Mouse (Mus musculus) kidney, adult 9 months (tissue): ENCODE results near the gene Pfn3.
"Not testable (repeated sequence)": the region's sequence is repeated elsewhere in the genome, so short reads cannot be mapped to it uniquely, and the experiment has no call there.

Experiments used
- DNase-seq: peaks from one replicate; pipeline ENCODE4 v3.0.0; 2022

Gene Pfn3

GRCm38 (mm10) chr13:55414743-55415380, at the start of gene Pfn3:
TSS of gene Pfn3 (minus strand) at chr13:55415232.
- DNase-seq: peak; percentile 95

DNA sequence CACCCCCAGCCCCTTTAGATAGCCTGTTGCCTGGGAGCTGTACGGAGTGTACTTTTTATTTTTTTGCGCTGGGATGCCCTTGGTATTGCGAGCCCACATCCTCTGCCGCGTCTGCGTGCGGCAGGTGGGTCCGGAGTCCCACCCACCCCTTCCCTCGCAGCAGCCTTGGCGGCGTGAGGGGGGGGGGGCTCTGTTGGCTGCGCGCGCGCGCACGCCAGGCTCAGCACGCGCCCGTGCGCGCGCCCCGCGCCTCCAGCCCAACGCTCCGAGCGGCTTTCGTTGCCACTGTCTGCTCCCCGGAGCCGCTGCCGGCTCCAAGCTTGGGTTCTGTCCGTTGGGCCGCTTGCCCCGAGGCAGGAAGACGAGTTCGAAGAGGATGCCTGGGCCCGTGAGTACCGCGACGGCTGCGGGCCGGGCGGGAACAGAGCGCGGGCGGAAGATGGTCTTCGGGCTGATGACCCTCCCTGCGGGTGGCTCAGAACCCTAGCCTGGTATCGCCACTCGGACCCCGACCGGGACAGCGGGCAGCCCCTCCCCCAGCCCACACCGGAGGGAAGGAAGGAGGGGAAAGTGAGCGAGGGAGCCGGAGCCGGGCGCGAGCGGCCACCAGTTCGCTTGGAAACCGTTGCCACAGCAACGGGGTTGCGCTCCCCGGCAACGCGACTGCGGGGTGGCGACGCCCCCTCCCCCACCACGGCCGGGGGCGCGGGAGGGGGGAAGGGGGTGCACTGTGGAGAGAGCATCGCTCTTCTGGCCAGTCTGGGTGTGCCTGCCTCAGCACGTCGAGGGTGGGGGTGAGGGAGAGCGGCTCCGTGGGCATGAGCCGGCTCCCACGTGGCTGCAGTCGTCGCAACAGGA, 49.2 kb upstream of the Pfn3 start, which contains the start of gene Prr7:
Gene Prr7, plus strand, starts transcription at position 241 of the 858 bp plus-strand sequence.
- DNase-seq: no peak

DNA sequence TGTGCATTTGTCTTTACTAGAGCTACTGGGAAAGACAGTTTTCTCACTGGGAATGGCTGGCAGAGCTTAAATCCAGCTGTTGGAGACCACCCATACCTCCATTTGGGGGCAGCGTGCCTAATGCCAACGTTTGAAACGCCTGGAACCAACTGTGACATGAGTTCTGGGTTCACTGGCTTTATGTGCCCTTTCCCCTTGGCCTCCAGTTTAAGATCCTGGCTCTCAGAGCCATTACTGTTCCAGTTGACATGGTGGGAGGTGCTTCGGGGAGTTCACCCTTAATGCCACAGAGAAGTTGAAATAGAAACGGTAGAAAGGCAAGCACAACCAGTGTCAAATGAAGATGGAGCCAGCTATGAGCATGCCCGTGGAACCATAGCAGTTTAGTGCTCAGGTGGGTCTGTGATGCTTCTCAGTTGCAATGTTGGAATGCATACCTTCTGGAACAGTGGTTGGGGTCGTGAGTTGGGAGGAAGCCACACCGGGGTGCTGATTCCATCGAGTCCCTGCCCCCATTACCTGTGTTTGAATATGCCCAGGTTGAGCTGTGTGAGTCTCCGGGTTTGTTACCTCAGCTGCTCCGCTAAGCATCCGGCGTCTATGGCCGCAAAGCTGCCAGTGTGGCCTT, 48.5 kb upstream of the Pfn3 start:
- DNase-seq: no peak

- no peak for DNase-seq
Observed at GRCm38 (mm10) chr13:55462965-55463364, 47.9 kb upstream of the Pfn3 start.

DNA sequence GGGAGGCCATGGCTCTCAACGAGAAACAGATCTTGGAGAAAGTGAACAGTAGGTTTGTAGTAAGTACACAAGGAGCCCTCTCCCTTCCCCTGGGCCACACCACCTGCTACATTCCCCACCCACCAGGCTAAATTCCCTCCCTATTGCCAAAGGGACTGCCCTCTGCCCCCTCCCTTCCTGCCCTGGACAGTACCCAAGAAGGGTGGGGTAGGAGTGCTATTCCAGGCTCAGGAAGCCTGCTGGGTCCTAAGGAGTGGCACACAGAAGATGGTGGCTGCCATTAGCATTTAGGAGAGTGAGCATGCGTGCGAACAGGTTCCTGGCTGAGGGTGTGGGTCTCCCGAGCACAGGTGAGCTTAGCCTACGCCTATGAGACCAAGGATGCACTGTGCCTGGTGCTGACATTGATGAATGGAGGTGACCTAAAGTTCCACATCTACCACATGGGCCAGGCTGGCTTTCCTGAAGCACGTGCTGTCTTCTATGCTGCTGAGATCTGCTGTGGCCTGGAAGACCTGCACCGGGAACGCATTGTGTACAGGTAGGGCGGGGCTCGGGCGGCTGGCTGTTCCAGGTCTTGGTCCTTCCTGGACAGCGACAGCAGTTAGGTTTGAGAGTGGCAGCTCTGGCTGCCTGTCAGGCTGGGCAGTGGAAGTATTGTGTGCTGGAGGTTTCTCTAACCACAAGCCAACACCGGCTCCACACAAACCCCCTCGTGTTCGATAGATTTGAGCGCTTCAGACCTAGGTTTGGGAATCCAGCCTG, 36.9 kb upstream of the Pfn3 start:
- DNase-seq: no peak

GRCm38 (mm10) chr13:55451296-55451695, 36.3 kb upstream of the Pfn3 start:
- DNase-seq: no peak

GRCm38 (mm10) chr13:55450511-55450980, 35.5 kb upstream of the Pfn3 start:
- no peak for DNase-seq

DNA sequence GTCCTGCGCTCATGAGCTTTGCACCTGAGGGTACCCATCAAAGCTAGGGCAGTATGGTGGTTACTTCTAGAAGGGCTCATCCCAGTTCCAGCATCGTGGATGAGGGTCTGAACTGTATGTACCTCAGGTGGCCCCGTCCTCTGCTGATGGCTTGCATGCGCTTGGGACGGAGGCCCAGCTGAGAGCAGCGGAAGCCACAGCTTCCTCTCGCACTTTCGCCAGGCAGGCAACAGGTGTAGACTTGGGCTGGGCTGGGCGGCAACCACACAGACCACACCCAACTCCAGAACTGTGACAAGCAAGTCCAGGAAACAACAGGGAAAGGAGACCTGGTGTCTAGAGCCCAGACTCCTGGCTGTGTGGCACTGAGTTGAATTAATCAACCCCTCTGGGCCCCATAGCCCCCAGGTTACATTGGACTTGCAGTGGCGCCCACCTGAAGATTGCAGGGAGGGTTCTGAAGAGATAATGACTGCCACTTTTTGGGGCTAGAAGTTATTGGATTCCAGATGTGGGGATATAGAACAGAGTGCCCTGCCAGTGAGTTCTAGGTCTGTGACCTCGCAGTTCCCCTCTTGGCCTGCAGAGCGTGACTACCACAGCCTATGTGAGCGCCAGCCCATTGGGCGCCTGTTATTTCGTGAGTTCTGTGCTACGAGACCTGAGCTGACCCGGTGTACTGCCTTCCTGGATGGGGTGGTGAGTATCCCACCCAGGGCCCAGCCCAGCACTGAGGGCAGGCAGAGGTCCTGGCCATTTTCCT, 34.8 kb upstream of the Pfn3 start:
- DNase-seq: no peak

- DNase-seq: no peak
Observed at GRCm38 (mm10) chr13:55449205-55449604, 34.2 kb upstream of the Pfn3 start.

DNA sequence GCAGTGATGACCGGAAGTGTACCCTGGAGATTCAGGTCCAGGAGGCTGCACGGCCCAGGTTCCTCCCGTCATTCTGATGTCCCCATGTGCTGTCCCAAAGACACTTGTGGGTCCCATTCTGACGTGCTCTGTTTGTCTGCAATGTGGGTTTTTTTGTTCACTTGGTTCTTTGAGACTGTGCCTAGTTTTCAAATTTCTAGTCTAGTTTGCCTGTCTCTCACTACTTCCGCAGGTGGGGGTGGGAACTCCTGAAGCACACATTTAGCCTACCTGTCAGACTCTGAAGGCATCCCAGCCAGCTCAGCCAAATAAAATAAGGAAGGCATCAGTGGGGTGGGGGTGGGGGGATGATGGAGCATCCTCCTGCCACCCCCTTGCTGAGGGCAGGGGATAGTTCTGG, 33.1 kb upstream of the Pfn3 start:
- DNase-seq: no peak

DNA sequence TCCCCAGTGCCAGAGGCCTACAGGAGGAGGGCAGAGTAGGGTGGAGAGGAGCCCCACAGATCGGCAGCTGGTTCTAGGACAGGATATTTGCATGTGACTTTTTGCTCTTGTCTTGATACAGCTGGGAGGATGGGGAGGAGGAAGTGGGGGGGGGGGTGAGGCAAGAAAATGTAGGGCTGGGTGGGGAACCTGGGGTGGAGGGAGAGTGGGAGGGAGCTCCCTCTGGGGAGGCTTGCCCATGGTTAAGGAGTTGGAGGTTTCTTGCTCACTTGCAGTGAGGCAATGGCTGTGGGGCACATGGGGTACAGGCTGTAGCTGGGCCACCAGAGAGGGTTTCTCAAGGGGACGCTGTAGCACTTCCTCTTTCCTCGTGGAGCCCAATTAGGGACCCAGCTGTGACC, 32.5 kb upstream of the Pfn3 start:
- no peak for DNase-seq

- no peak for DNase-seq
Observed at GRCm38 (mm10) chr13:55446483-55447105, 31.6 kb upstream of the Pfn3 start.

DNA sequence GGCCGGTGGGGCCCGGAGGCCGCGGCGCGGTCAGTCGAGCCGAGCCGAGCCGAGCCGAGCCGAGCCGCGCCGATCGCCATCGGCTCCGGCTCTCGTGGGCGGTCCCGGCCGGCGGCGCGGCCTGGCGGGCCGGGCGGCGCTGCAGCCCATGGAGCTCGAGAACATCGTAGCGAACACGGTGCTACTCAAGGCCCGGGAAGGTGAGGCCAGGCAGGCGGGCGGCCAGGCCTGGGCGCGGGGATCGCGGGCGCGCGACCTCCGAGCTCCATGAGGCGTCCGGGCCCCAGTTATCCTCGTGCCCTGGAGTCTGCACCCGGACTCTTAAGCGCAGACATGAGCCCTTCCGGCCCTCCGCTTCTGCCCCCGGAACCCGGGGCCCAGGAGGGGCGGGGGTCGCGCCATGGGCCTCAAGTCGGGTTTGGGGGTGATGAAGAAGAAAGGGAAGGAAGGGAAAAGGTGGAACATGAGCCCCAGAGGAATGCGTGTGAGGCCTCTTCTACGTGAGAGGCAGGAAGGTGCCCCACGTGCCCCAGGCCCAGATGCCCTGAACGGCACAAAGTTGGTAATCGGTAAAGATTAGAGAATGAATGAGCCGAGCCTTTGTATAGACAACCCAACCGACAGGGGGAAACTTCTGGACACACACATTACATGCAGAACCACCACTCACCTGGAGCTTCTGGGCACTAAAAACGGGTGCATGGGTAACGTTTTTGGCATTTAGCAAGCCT, 30.5 kb upstream of the Pfn3 start:
- DNase-seq: peak; percentile 38

DNA sequence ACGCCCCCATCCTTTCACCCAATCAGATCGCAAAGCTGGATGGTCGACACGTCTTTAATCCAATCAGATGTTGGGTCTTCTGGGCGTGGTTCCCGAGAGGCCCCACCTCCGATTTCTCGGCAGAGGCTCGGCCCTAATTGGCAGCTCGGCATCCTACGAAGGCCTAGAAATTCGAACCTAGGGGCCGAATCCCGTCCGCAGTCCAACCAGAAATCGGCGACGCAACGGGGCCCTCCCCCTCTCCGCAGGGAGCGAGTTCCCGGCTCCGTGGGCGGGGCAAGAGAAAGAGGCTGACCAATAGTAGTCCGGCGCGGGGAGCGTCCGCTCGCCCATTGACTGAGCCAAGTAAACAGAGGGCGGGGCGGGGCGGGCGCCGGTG, 29.9 kb upstream of the Pfn3 start, which contains the start of gene Grk6:
Gene Grk6, plus strand, starts transcription at position 136 of the 379 bp plus-strand sequence.
- DNase-seq: peak; percentile 100

DNA sequence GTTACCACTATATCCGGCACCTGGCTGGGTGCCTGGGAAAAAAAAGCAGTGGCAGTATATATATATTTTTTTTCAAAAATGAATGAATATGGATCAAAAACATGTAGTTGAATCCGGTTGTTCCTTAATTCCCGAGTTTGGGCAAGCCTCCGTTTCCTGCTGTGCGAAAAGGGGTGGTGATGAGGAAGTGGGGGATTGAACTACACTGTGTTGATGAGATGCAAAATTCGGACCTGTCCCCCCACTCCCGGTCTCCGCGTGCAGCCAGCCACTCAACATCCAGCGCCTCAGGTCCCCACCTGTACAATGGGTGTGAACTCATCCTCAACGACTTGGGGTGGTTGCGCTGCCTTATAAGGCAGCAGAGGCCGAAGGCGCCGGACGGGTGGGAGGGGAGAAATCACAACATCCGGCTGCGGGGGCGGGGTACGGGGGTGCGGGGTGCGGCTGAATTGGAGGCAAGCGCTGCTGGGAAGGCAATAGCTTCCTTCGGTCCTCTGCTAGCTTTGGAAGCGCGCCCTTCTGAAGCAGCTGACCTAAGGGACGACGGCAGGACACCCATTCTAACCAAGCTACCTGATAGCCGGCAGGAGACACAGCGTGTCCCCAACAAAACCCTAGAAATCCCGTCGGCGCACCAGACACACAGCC, 29.4 kb upstream of the Pfn3 start:
- DNase-seq: no peak

DNA sequence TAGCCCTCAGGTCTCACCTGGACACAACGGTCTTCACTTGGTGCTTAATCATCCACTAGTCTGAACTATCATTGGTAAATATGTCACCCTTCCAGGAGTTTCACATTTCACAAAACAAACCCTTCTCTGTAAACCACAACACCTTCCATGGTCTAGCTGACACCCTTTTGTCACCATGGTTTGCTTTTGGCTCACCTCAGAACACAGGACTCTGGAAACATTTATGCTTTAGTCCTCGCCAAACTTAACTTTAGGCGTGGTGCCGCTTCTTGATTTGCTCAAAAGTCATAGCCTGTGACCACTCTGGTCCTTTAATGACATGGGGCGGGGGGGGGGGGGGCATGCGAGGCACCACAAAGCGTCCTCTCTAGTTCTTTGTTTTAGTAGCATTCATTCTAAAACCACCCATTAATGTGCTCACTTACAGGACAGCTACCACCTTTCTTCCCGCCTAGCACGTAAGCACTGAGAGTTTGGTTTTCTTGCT, 28.8 kb upstream of the Pfn3 start:
- no peak for DNase-seq

DNA sequence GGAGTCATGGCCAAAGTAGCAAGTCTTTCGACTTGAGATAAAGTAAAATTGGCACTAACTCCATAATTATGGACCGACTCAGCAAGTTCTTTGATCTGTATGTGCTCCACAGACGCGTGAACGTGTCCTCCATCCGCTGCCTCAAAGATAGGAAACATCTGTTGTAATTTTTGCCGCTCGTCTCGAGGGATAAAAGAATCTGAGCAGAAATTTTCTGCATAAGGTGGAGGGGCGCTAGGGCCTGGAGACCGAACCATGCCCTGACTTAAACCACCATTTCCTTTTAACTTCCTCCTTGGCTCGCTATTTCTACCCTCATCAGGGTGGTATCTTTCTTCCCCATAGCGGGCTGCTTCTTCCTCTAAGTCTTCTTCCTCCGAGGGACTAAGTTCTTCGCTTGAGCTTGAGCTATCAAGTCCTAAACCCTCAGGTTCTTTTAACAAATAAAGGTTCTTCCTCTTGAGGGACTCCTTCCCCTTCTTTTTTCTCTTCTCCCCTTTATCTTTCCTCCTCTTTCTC, 22.1 kb upstream of the Pfn3 start:
- DNase-seq: not testable (repeated sequence)

DNA sequence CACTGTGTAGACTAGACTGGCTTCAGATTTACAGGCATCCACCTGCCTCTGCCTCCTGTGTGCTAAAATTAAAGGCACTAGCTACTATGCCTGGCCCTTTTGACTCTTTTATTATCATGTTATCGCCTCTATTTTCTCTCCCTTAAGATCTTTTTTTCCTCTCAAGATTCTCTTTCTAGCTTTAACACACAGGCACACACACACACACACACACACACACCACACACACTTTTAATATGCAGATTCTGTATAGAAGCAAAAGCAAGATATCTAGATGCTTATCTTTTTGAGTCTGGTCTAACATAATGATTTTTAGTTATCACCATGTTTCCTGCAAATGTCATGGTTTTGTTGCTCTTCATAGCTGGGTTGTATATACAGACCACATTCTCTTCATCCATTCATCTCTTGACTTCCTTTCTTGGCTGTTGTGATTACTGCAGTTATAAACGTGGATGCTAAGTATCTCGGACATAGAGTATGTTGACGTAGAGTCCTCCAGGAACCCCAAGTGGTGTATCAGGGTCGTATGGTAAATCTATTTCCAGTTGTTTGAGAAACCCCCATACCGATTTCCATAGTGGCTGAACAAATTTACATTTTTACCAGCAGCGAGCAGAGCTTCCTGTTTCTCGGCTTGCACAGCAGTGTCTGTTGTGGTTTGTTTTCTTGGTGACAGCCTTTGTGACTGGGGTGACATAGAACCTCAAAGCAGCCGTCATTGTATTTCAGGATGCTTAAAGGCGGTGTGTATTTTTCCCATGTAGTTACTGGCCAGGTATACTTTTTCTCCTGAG, 17.1 kb upstream of the Pfn3 start:
- DNase-seq: no peak

DNA sequence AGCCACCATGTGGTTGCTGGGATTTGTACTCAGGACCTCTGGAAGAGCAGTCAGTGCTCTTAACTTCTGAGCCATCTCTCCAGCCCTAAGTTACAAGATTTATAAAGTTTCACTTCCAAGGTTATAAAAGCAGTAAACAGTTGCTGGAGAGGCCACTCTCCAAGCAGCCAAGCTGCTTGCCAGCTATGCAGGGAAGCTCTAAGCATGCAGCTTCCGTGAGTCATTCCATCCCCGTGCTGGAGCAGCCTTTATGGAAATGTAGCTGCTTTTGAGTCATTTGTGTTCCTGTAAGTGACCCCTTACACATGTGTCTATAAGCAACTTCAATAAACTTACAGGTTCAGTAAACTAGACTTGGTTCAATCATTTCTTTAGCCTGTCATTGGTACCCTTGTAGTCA, 15.5 kb upstream of the Pfn3 start:
- no peak for DNase-seq
